ENCODE assay signal across 8 mouse cellular contexts in genomic region chr9:37544447-37545165, GRCm38 (mm10). TPM values are rescaled to one million over a fixed set of nuclear protein-coding genes. Genes with fewer than 3 reads are reported as not detected.
DNase-seq lines count a peak whose midpoint lies in the region; ATAC-seq and TF ChIP-seq lines count a peak whose summit lies in the region.

No protein-coding gene starts in this region.

- under 1% methylated on average over 29 of the region's 29 CpGs for WGBS in forebrain, embryonic 13.5 days
- under 1% methylated on average over 29 of the region's 29 CpGs for WGBS in hindbrain, embryonic 10.5 days

- H3K9me3 ChIP-seq in MEL (replicated peaks; ENCODE audit: insufficient read depth, low read length), result no peaks in the 10 kb centered on the region
- no peaks in the 10 kb centered on the region for H3K9me3 ChIP-seq in forebrain, embryonic 13.5 days (replicated peaks)
- no peaks in the 10 kb centered on the region for H3K9me3 ChIP-seq in hindbrain, embryonic 10.5 days

- peak in 2 of 3 experiments; percentile 9 to 27; a peak in 3 of 6 replicates for TF ChIP-seq CTCF in MEL (IDR thresholded peaks at IDR 0.05 in 2 of 3, conservative IDR thresholded peaks at IDR 0.05 in 1 of 3; ENCODE audit: control insufficient read depth in 1 of 3, insufficient read depth in 1 of 3, low read depth in 2 of 3, low read length in 3 of 3, poor library complexity in 1 of 3, severe bottlenecking in 1 of 3)

- H3K4me3 ChIP-seq in MEL (ENCODE audit: control insufficient read depth in 1 of 2, insufficient read depth in 1 of 2, low read depth in 2 of 2, low read length in 2 of 2), result no peak overlapping the region
- H3K4me3 ChIP-seq in forebrain, embryonic 13.5 days, result peak overlapping the region; percentile 33
- peak overlapping the region; percentile 46 for H3K4me3 ChIP-seq in hindbrain, embryonic 10.5 days

- no peaks in the 10 kb centered on the region for H3K36me3 ChIP-seq in MEL (ENCODE audit: control insufficient read depth in 1 of 2, insufficient read depth in 2 of 2, low read length in 2 of 2)
- no peaks in the 10 kb centered on the region for H3K36me3 ChIP-seq in forebrain, embryonic 13.5 days (ENCODE audit: poor library complexity, severe bottlenecking)
- H3K36me3 ChIP-seq in hindbrain, embryonic 10.5 days, result no peaks in the 10 kb centered on the region

- no peaks in the 10 kb centered on the region for H3K4me1 ChIP-seq in MEL (ENCODE audit: control insufficient read depth in 1 of 2, insufficient read depth in 2 of 2, low read length in 2 of 2)
- peaks cover 14% of the 10 kb centered on the region for H3K4me1 ChIP-seq in forebrain, embryonic 13.5 days
- peaks cover 23% of the 10 kb centered on the region for H3K4me1 ChIP-seq in hindbrain, embryonic 10.5 days (replicated peaks)

- no peak for DNase-seq in MEL (ENCODE audit: low read depth, low spot score)
- DNase-seq in c-Kit-positive CD71-positive TER-119-positive erythroid progenitor cells, embryonic 14.5 days (ENCODE audit: low spot score), result peak; percentile 43
- peak; percentile 58 for DNase-seq in hindbrain, embryonic 10.5 days (ENCODE audit: low spot score)
- DNase-seq in layer of hippocampus, postnatal 10 days (ENCODE audit: low spot score in 2 of 2), result peak; percentile 77 to 84
- DNase-seq in lung, postnatal 14 days, result peak; percentile 76
- DNase-seq in retina, embryonic 14.5 days (ENCODE audit: low spot score), result peak; percentile 71
- peak; percentile 56 for DNase-seq in urinary bladder, postnatal 25 days (ENCODE audit: low spot score)

- H3K9ac ChIP-seq in MEL (ENCODE audit: control insufficient read depth, low read depth, low read length, poor library complexity, severe bottlenecking), result no peak overlapping the region
- H3K9ac ChIP-seq in forebrain, embryonic 13.5 days, result peak overlapping the region; percentile 34; the same call in 1 of the 2 replicates

- no peak for TF ChIP-seq EP300 in MEL (IDR thresholded peaks at IDR 0.05; ENCODE audit: low read depth in 1 of 2, low read length in 2 of 2)

- H3K27ac ChIP-seq in MEL (ENCODE audit: control insufficient read depth, low read depth, low read length), result no peak overlapping the region
- no peak overlapping the region for H3K27ac ChIP-seq in forebrain, embryonic 13.5 days
- no peak overlapping the region for H3K27ac ChIP-seq in hindbrain, embryonic 10.5 days

- no peaks in the 10 kb centered on the region for H3K79me2 ChIP-seq in MEL (ENCODE audit: control insufficient read depth, insufficient read depth, low read length, poor library complexity)

- H3K27me3 ChIP-seq in MEL (ENCODE audit: control insufficient read depth in 1 of 2, insufficient read depth in 2 of 2, low read length in 2 of 2), result no peaks in the 10 kb centered on the region
- peaks cover 39% of the 10 kb centered on the region for H3K27me3 ChIP-seq in forebrain, embryonic 13.5 days
- H3K27me3 ChIP-seq in hindbrain, embryonic 10.5 days (ENCODE audit: insufficient read depth, poor library complexity, severe bottlenecking), result peaks cover 98% of the 10 kb centered on the region

- peak; percentile 74 for ATAC-seq in forebrain, embryonic 13.5 days

- H3K4me2 ChIP-seq in forebrain, embryonic 13.5 days, result peak overlapping the region; percentile 61

- TF ChIP-seq POLR2A in MEL (IDR thresholded peaks at IDR 0.05; ENCODE audit: control insufficient read depth in 1 of 2, insufficient read depth in 1 of 2, low read depth in 1 of 2, low read length in 2 of 2, poor library complexity in 1 of 2), result no peak

- TF ChIP-seq RAD21 in MEL (IDR thresholded peaks at IDR 0.05; ENCODE audit: low read depth, low read length), result no peak

TF ChIP-seq in MEL, 35 proteins besides CTCF, POLR2A, EP300 and RAD21:
- TF ChIP-seq CHD1 (IDR thresholded peaks at IDR 0.05; ENCODE audit: low read depth, low read length), result no peak
- no peak for TF ChIP-seq JUND (IDR thresholded peaks at IDR 0.05; ENCODE audit: low read depth, low read length)
- no peak for TF ChIP-seq GABPA (IDR thresholded peaks at IDR 0.05; ENCODE audit: low read depth, low read length)
- no peak for TF ChIP-seq E2F4 (IDR thresholded peaks at IDR 0.05; ENCODE audit: borderline replicate concordance, low read depth, low read length)
- TF ChIP-seq MAFK (IDR thresholded peaks at IDR 0.05; ENCODE audit: borderline replicate concordance, low read depth, low read length), result no peak
- no peak for TF ChIP-seq POLR2AphosphoS2 (IDR thresholded peaks at IDR 0.05; ENCODE audit: low read length)
- TF ChIP-seq MEF2A (IDR thresholded peaks at IDR 0.05; ENCODE audit: extremely low read depth, insufficient replicate concordance, low read depth, low read length, poor library complexity, severe bottlenecking), result no peak
- no peak for TF ChIP-seq ZKSCAN1 (IDR thresholded peaks at IDR 0.05; ENCODE audit: low read depth, low read length)
- TF ChIP-seq KAT2A (conservative IDR thresholded peaks at IDR 0.05; ENCODE audit: low read depth, low read length), result no peak

RNA-seq across cellular contexts. Expression of gene Vsig2, which starts 5.6 kb away (rescaled TPM):
- not detected in 2 replicates for total RNA-seq in MEL (2012; rRNA removed)
- under 1 TPM in 1 of 2 experiments, not detected in 1; 0.64 TPM for polyA plus RNA-seq in MEL (2012; ENCODE audit: insufficient read depth in 1 of 2, insufficient read length in 2 of 2, low read depth in 1 of 2, low replicate concordance in 2 of 2, missing spikeins in 1 of 2)
- polyA plus RNA-seq in forebrain, embryonic 13.5 days (2015; fragmentation: Nextera tagmentation; extraction: Ambion mirVana), result 0.26 and 0.42 TPM in 2 replicates
- 0.60 and 0.78 TPM in 2 replicates for polyA plus RNA-seq in hindbrain, embryonic 10.5 days (2016; fragmentation: Nextera tagmentation; extraction: Ambion mirVana)
- total RNA-seq in layer of hippocampus, postnatal 10 days (2021), result 1 to 10 TPM; 2.4 to 4.8 TPM

RNA-seq across cellular contexts. Expression of gene Nrgn, which starts 8.1 kb away (rescaled TPM):
- total RNA-seq in MEL (2012; rRNA removed), result 0.58 and 0.78 TPM in 2 replicates
- 10 to 100 TPM in 1 of 2 experiments, not detected in 1; 43.5 TPM for polyA plus RNA-seq in MEL (2012; ENCODE audit: insufficient read depth in 1 of 2, insufficient read length in 2 of 2, low read depth in 1 of 2, low replicate concordance in 2 of 2, missing spikeins in 1 of 2)
- 2.0 and 4.5 TPM in 2 replicates for polyA plus RNA-seq in forebrain, embryonic 13.5 days (2015; fragmentation: Nextera tagmentation; extraction: Ambion mirVana)
- polyA plus RNA-seq in hindbrain, embryonic 10.5 days (2016; fragmentation: Nextera tagmentation; extraction: Ambion mirVana), result 1.2 and 2.6 TPM in 2 replicates
- total RNA-seq in layer of hippocampus, postnatal 10 days (2021), result 1,000 to 10,000 TPM; 1,430 to 1,457 TPM

RNA-seq across cellular contexts. Expression of gene Siae, which starts 10.9 kb away (rescaled TPM):
- total RNA-seq in MEL (2012; rRNA removed), result 4.9 and 5.1 TPM in 2 replicates
- polyA plus RNA-seq in MEL (2012; ENCODE audit: insufficient read depth in 1 of 2, insufficient read length in 2 of 2, low read depth in 1 of 2, low replicate concordance in 2 of 2, missing spikeins in 1 of 2), result 1 to 10 TPM in 1 of 2 experiments, not detected in 1; 9.2 TPM
- polyA plus RNA-seq in forebrain, embryonic 13.5 days (2015; fragmentation: Nextera tagmentation; extraction: Ambion mirVana), result 7.0 and 8.3 TPM in 2 replicates
- polyA plus RNA-seq in hindbrain, embryonic 10.5 days (2016; fragmentation: Nextera tagmentation; extraction: Ambion mirVana), result 6.0 and 8.2 TPM in 2 replicates
- 10 to 100 TPM; 10.9 to 12.0 TPM for total RNA-seq in layer of hippocampus, postnatal 10 days (2021)

RNA-seq across cellular contexts. Expression of gene Esam, which starts 16.7 kb away (rescaled TPM):
- 0.10 and 0.23 TPM in 2 replicates for total RNA-seq in MEL (2012; rRNA removed)
- polyA plus RNA-seq in MEL (2012; ENCODE audit: insufficient read depth in 1 of 2, insufficient read length in 2 of 2, low read depth in 1 of 2, low replicate concordance in 2 of 2, missing spikeins in 1 of 2), result under 1 TPM in 1 of 2 experiments, not detected in 1; 0.89 TPM
- 29.7 and 31.5 TPM in 2 replicates for polyA plus RNA-seq in forebrain, embryonic 13.5 days (2015; fragmentation: Nextera tagmentation; extraction: Ambion mirVana)
- polyA plus RNA-seq in hindbrain, embryonic 10.5 days (2016; fragmentation: Nextera tagmentation; extraction: Ambion mirVana), result 31.9 and 34.1 TPM in 2 replicates
- 10 to 100 TPM; 30.3 to 31.5 TPM for total RNA-seq in layer of hippocampus, postnatal 10 days (2021)

RNA-seq across cellular contexts. Expression of gene Msantd2, which starts 55.5 kb away (rescaled TPM):
- total RNA-seq in MEL (2012; rRNA removed), result 15.5 and 16.1 TPM in 2 replicates
- 10 to 100 TPM in 1 of 2 experiments, not detected in 1; 26.2 TPM for polyA plus RNA-seq in MEL (2012; ENCODE audit: insufficient read depth in 1 of 2, insufficient read length in 2 of 2, low read depth in 1 of 2, low replicate concordance in 2 of 2, missing spikeins in 1 of 2)
- 32.3 and 38.1 TPM in 2 replicates for polyA plus RNA-seq in forebrain, embryonic 13.5 days (2015; fragmentation: Nextera tagmentation; extraction: Ambion mirVana)
- polyA plus RNA-seq in hindbrain, embryonic 10.5 days (2016; fragmentation: Nextera tagmentation; extraction: Ambion mirVana), result 36.8 and 40.0 TPM in 2 replicates
- total RNA-seq in layer of hippocampus, postnatal 10 days (2021), result 10 to 100 TPM; 24.5 to 29.1 TPM

Comparison
In these comparisons a context has a peak if more than half of its experiments do, and no peak if none do; other contexts are left out.
1. H3K4me3 ChIP-seq: peak in forebrain, embryonic 13.5 days (single experiment) and hindbrain, embryonic 10.5 days (single experiment); none in MEL (0 of 2).